Mouse (Mus musculus) embryonic fibroblast, embryonic 13.5 days (primary cell): ENCODE measurements at regions not wholly inside any gene's neighbourhood (a gene's known extent, or its start where the extent isn't known, plus 50 kb on each side); places are given as distances from the start of the nearest gene placed in this dataset.

Source experiments
- CTCF ChIP-seq: IDR thresholded peaks from 2 replicates; pipeline ENCODE4 v1.5.1; 2011; ENCODE audit warnings: mild to moderate bottlenecking, control low read depth, low read length, moderate library complexity, borderline replicate concordance; ENCODE audit not compliant: insufficient read depth
- POLR2A ChIP-seq: IDR thresholded peaks from 2 replicates; pipeline ENCODE4 v1.6.1; 2011; ENCODE audit warnings: low read depth, mild to moderate bottlenecking, control low read depth, low read length, moderate library complexity

- TF ChIP-seq CTCF (no peak), POLR2A (no peak)
These were observed 591.2 kb downstream of the Stpg2 start for GRCm38 (mm10) chr3:139796685-139797084.
